ENCODE assay signal across 11 mouse cellular contexts in the genomic region with DNA sequence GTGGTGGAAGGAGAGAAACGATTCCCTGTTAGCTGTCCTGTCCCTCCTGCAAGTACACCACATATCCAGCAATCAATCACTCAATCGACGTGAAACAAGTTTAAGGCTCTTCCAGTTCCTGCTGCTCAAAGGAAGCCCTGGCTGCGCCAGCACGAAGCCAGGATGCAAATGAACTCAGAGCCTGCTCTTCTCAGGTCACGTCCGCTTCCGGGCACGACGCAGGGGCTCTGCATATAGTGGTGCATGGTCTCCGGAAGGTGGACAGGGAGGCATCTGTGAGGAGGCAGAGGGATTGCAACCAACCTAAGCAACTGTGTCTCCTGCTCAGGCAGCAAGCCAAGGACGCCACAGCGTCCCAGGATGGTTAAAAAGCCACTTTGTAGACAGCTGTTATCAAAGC.
DNase-seq lines count a peak whose midpoint lies in the region; ATAC-seq lines count a peak whose summit lies in the region.
"Had no signal": no experiment of that assay in that cellular context is flagged by ENCODE, and none has a peak within 500 bp of the region (broad histone marks: within the 10 kb centered on the region; RNA-seq: fewer than 3 reads in every experiment).

No protein-coding gene starts in this region.

- H3K27ac ChIP-seq in heart, embryonic 13.5 days (replicated peaks): no peak overlapping the region
- H3K27ac ChIP-seq in forebrain, embryonic 15.5 days (replicated peaks): no peak overlapping the region
- H3K27ac ChIP-seq: layer of hippocampus, adult 2 months; liver, embryonic 15.5 days had no signal

- no peak overlapping the region for H3K9ac ChIP-seq in heart, embryonic 13.5 days
- no peak overlapping the region for H3K9ac ChIP-seq in forebrain, embryonic 15.5 days (replicated peaks)
- H3K9ac ChIP-seq: liver, embryonic 15.5 days had no signal

- DNase-seq in heart, adult 9 months (ENCODE audit: low spot score in 2 of 2): no peak
- DNase-seq in CD4-positive, CD25-positive, alpha-beta regulatory T cell, adult 2 months (ENCODE audit: low read depth, low spot score): peak; percentile 44
- peak; percentile 37 to 64 for DNase-seq in lung, postnatal 4 days
- DNase-seq in testis, postnatal 14 days (ENCODE audit: low spot score): no peak
- DNase-seq in urinary bladder, postnatal 14 days (ENCODE audit: low spot score): no peak
- no peak for DNase-seq in right cerebral cortex, postnatal 25 days
- DNase-seq: cerebellum, adult 2 months had no signal

- H3K9me3 ChIP-seq in heart, embryonic 13.5 days: peaks cover 8% of the 10 kb centered on the region; the same call in 1 of the 2 replicates
- no peaks in the 10 kb centered on the region for H3K9me3 ChIP-seq in forebrain, embryonic 15.5 days
- H3K9me3 ChIP-seq: liver, embryonic 15.5 days had no signal

- peak overlapping the region; percentile 14 for H3K4me3 ChIP-seq in heart, embryonic 13.5 days
- H3K4me3 ChIP-seq in forebrain, embryonic 15.5 days: peak overlapping the region; percentile 15; the same call in 1 of the 2 replicates
- H3K4me3 ChIP-seq: layer of hippocampus, adult 2 months; liver, embryonic 15.5 days had no signal

- H3K4me2 ChIP-seq in heart, embryonic 13.5 days: peak overlapping the region; percentile 52
- peak overlapping the region; percentile 31 for H3K4me2 ChIP-seq in forebrain, embryonic 15.5 days (replicated peaks)
- H3K4me2 ChIP-seq: liver, embryonic 15.5 days had no signal

- under 1% methylated on average over 13 of the region's 13 CpGs for WGBS in heart, embryonic 13.5 days
- WGBS in forebrain, embryonic 15.5 days: 3% methylated on average over 13 of the region's 13 CpGs

- no peak for ATAC-seq in heart, embryonic 13.5 days (ENCODE audit: extremely low read depth, insufficient number of reproducible peaks, low FRiP score, low TSS enrichment)
- no peak for ATAC-seq in forebrain, embryonic 15.5 days (replicated peaks)

- peaks cover 98% of the 10 kb centered on the region for H3K27me3 ChIP-seq in heart, embryonic 13.5 days (replicated peaks)
- peaks cover 61% of the 10 kb centered on the region for H3K27me3 ChIP-seq in forebrain, embryonic 15.5 days

- H3K4me1 ChIP-seq in heart, embryonic 13.5 days: peaks cover 23% of the 10 kb centered on the region
- H3K4me1 ChIP-seq in forebrain, embryonic 15.5 days: peaks cover 8% of the 10 kb centered on the region
- H3K4me1 ChIP-seq: liver, embryonic 15.5 days had no signal

- no peaks in the 10 kb centered on the region for H3K36me3 ChIP-seq in heart, embryonic 13.5 days
- H3K36me3 ChIP-seq in forebrain, embryonic 15.5 days: no peaks in the 10 kb centered on the region
- H3K36me3 ChIP-seq: liver, embryonic 15.5 days had no signal

Comparison
In these comparisons a context has a peak if more than half of its experiments do, and no peak if none do; other contexts are left out.
1. DNase-seq: peak in CD4-positive, CD25-positive, alpha-beta regulatory T cell, adult 2 months (single experiment) and lung, postnatal 4 days (2 of 2); none in heart, adult 9 months (0 of 2), testis, postnatal 14 days (single experiment), urinary bladder, postnatal 14 days (single experiment) and right cerebral cortex, postnatal 25 days (single experiment).